Mouse (Mus musculus): ENCODE measurements around the gene Sag. TPM values are rescaled to one million over a fixed set of nuclear protein-coding genes. Genes with fewer than 3 reads are reported as not detected.

Sag gene
- total and polyA plus RNA-seq, 3 experiments = 0.19 to 2.0 (median 1.0) TPM

- H3K4me2 ChIP-seq (ENCODE audit: insufficient read depth, low read depth, poor library complexity, severe bottlenecking) = no peak overlapping the region
- in situ Hi-C loops (cut with MboI; ENCODE audit: low pct_ligation_motif_present, low pct_unique_long_range_greater_than_20kb, low sequenced_read_pairs) (no loop called here), dilution Hi-C loops (cut with MboI; ENCODE audit: extremely low pct_ligation_motif_present, extremely low pct_unique_long_range_greater_than_20kb, low sequenced_read_pairs) (no loop called here)
- H3K79me2 ChIP-seq (replicated peaks; ENCODE audit: control insufficient read depth, extremely low read depth, insufficient read depth, poor library complexity, severe bottlenecking) = peaks cover 70% of the 10 kb centered on the region
- TF ChIP-seq RAD21 (IDR thresholded peaks at IDR 0.05; ENCODE audit: low read depth, low read length) (no peak), POLR2A (IDR thresholded peaks at IDR 0.05; ENCODE audit: low read depth, low read length) (no peak), MEF2A (IDR thresholded peaks at IDR 0.05; ENCODE audit: borderline replicate concordance, low read depth, low read length) (0 out of 2 replicates have a peak, but pooled peaks have one; percentile 30)
- H3K4me3 ChIP-seq (replicated peaks in 1 of 3; ENCODE audit: low read depth in 2 of 3, low read length in 2 of 3, poor library complexity in 1 of 3) = no peak overlapping the region
- no peaks in the 10 kb centered on the region for H3K9me3 ChIP-seq (replicated peaks; ENCODE audit: low read length)
- DNase-seq (ENCODE audit: extremely low read depth) = no peak
- H3K36me3 ChIP-seq (replicated peaks in 1 of 2; ENCODE audit: control insufficient read depth in 1 of 2, insufficient read depth in 1 of 2, low read length in 1 of 2) = peaks cover 12 to 65% of the 10 kb centered on the region in 2 experiments
- peaks cover 47 to 68% of the 10 kb centered on the region in 2 experiments for H3K4me1 ChIP-seq (ENCODE audit: control insufficient read depth in 1 of 2, insufficient read depth in 2 of 2)
- no peaks in the 10 kb centered on the region for H3K27me3 ChIP-seq (replicated peaks)
- H3K9ac ChIP-seq (ENCODE audit: insufficient read depth, low read depth) = 0 out of 2 replicates have a peak overlapping the region, but pooled peaks have one; percentile 1
- H3K27ac ChIP-seq (ENCODE audit: insufficient read depth, low read depth) = peak overlapping the region; percentile 8; the same call in 1 of the 2 replicates
Measured at GRCm38 (mm10) chr1:87880856-87881255, 77.4 kb downstream of the Sag start.

GRCm38 (mm10) chr1:87881726-87882125 is 78.2 kb downstream of the Sag start:
- Histone ChIP-seq H3K9me3 (replicated peaks; ENCODE audit: low read length) (no peaks in the 10 kb centered on the region), H3K4me3 (replicated peaks in 1 of 3; ENCODE audit: low read depth in 2 of 3, low read length in 2 of 3, poor library complexity in 1 of 3) (no peak overlapping the region), H3K79me2 (replicated peaks; ENCODE audit: control insufficient read depth, extremely low read depth, insufficient read depth, poor library complexity, severe bottlenecking) (peaks cover 61% of the 10 kb centered on the region), H3K27ac (ENCODE audit: insufficient read depth, low read depth) (peak overlapping the region; percentile 46; the same call in 1 of the 2 replicates), H3K9ac (ENCODE audit: insufficient read depth, low read depth) (no peak overlapping the region), H3K4me1 (ENCODE audit: control insufficient read depth in 1 of 2, insufficient read depth in 2 of 2) (peaks cover 39 to 65% of the 10 kb centered on the region in 2 experiments), H3K4me2 (ENCODE audit: insufficient read depth, low read depth, poor library complexity, severe bottlenecking) (no peak overlapping the region), H3K27me3 (replicated peaks) (no peaks in the 10 kb centered on the region), H3K36me3 (replicated peaks in 1 of 2; ENCODE audit: control insufficient read depth in 1 of 2, insufficient read depth in 1 of 2, low read length in 1 of 2) (peaks cover 13 to 71% of the 10 kb centered on the region in 2 experiments)
- TF ChIP-seq POLR2A (IDR thresholded peaks at IDR 0.05; ENCODE audit: low read depth, low read length) (no peak), RCOR1 (conservative IDR thresholded peaks at IDR 0.05; ENCODE audit: low read depth, low read length) (no peak)
- dilution Hi-C loops (cut with MboI; ENCODE audit: extremely low pct_ligation_motif_present, extremely low pct_unique_long_range_greater_than_20kb, low sequenced_read_pairs) = no loop called here
- DNase-seq (ENCODE audit: extremely low read depth) = no peak
- in situ Hi-C loops (cut with MboI; ENCODE audit: low pct_ligation_motif_present, low pct_unique_long_range_greater_than_20kb, low sequenced_read_pairs) = no loop called here

GRCm38 (mm10) chr1:87882554-87882953 is 79.1 kb downstream of the Sag start:
- dilution Hi-C loops (cut with MboI; ENCODE audit: extremely low pct_ligation_motif_present, extremely low pct_unique_long_range_greater_than_20kb, low sequenced_read_pairs) (no loop called here), in situ Hi-C loops (cut with MboI; ENCODE audit: low pct_ligation_motif_present, low pct_unique_long_range_greater_than_20kb, low sequenced_read_pairs) (no loop called here)
- Histone ChIP-seq H3K9ac (ENCODE audit: insufficient read depth, low read depth) (no peak overlapping the region), H3K79me2 (replicated peaks; ENCODE audit: control insufficient read depth, extremely low read depth, insufficient read depth, poor library complexity, severe bottlenecking) (peaks cover 54% of the 10 kb centered on the region), H3K36me3 (replicated peaks in 1 of 2; ENCODE audit: control insufficient read depth in 1 of 2, insufficient read depth in 1 of 2, low read length in 1 of 2) (peaks cover 19 to 75% of the 10 kb centered on the region in 2 experiments), H3K4me2 (ENCODE audit: insufficient read depth, low read depth, poor library complexity, severe bottlenecking) (no peak overlapping the region), H3K27ac (ENCODE audit: insufficient read depth, low read depth) (no peak overlapping the region), H3K4me1 (ENCODE audit: control insufficient read depth in 1 of 2, insufficient read depth in 2 of 2) (peaks cover 35 to 64% of the 10 kb centered on the region in 2 experiments), H3K9me3 (replicated peaks; ENCODE audit: low read length) (no peaks in the 10 kb centered on the region), H3K27me3 (replicated peaks) (no peaks in the 10 kb centered on the region), H3K4me3 (replicated peaks in 1 of 3; ENCODE audit: low read depth in 2 of 3, low read length in 2 of 3, poor library complexity in 1 of 3) (no peak overlapping the region)
- no peak for DNase-seq (ENCODE audit: extremely low read depth)
- TF ChIP-seq MYC (IDR thresholded peaks at IDR 0.05; ENCODE audit: low read depth, low read length) (no peak), CHD1 (IDR thresholded peaks at IDR 0.05; ENCODE audit: low read depth, low read length) (no peak), POLR2A (IDR thresholded peaks at IDR 0.05; ENCODE audit: low read depth, low read length) (no peak), ZKSCAN1 (IDR thresholded peaks at IDR 0.05; ENCODE audit: borderline replicate concordance, low read depth, low read length) (no peak), ELF1 (IDR thresholded peaks at IDR 0.05; ENCODE audit: low read depth, low read length) (no peak), KAT2A (IDR thresholded peaks at IDR 0.05; ENCODE audit: insufficient replicate concordance, low read length) (no peak), SMC3 (IDR thresholded peaks at IDR 0.05; ENCODE audit: low read depth, low read length) (no peak), MAZ (IDR thresholded peaks at IDR 0.05; ENCODE audit: low read depth, low read length) (no peak), JUND (conservative IDR thresholded peaks at IDR 0.05; ENCODE audit: low read depth, low read length) (no peak), SIN3A (IDR thresholded peaks at IDR 0.05; ENCODE audit: low read length) (no peak), ZMIZ1 (IDR thresholded peaks at IDR 0.05; ENCODE audit: low read depth, low read length) (no peak), USF2 (conservative IDR thresholded peaks at IDR 0.05; ENCODE audit: low read depth, low read length) (no peak)
